Mouse (Mus musculus): Measurements from ENCODE around the gene Adamtsl5. TPM values are rescaled to one million over a fixed set of nuclear protein-coding genes. Genes with fewer than 3 reads are reported as not detected.

Gene Adamtsl5
- total and polyA plus RNA-seq, 2 experiments, result 0.28 to 1.6 TPM

- DNase-seq (ENCODE audit: extremely low read depth, low read depth, low spot score), result no peak
- H3K79me2 ChIP-seq (ENCODE audit: control insufficient read depth, insufficient read depth, low read length), result peaks cover 6% of the 10 kb centered on the region; the same call in 1 of the 2 replicates
- no peak overlapping the region for H3K4me3 ChIP-seq (ENCODE audit: insufficient read depth, low read depth, low read length)
- no peak overlapping the region for H3K27ac ChIP-seq (replicated peaks; ENCODE audit: insufficient read depth, low read depth, low read length)
- peaks cover 9% of the 10 kb centered on the region for H3K36me3 ChIP-seq (ENCODE audit: control insufficient read depth, insufficient read depth, low read length)
- no peak overlapping the region for H3K9ac ChIP-seq (ENCODE audit: low read depth, low read length)
- 83% methylated on average over 4 of the region's 4 CpGs for WGBS
- H3K4me1 ChIP-seq (ENCODE audit: control insufficient read depth, insufficient read depth, low read length), result peaks cover 4% of the 10 kb centered on the region; the same call in 1 of the 2 replicates
- no peak for TF ChIP-seq CTCF (IDR thresholded peaks at IDR 0.05; ENCODE audit: low read depth, low read length)
- TF ChIP-seq POLR2A (IDR thresholded peaks at IDR 0.05; ENCODE audit: extremely low read depth, insufficient read depth, low read length), result no peak
- H3K27me3 ChIP-seq (ENCODE audit: control insufficient read depth, insufficient read depth, low read length), result 0 out of 2 replicates have a peak, but pooled peaks cover 4% of the 10 kb centered on the region
Measured at GRCm38 (mm10) chr10:80294311-80294710, 53.9 kb downstream of the Adamtsl5 start.

- H3K4me3 ChIP-seq (ENCODE audit: insufficient read depth, low read depth, low read length), result peak overlapping the region; percentile 95
- H3K27ac ChIP-seq (replicated peaks; ENCODE audit: insufficient read depth, low read depth, low read length), result no peak overlapping the region
- peak overlapping the region; percentile 95 for H3K9ac ChIP-seq (ENCODE audit: low read depth, low read length)
- WGBS, result 36% methylated on average over 14 of the region's 14 CpGs
- H3K36me3 ChIP-seq (ENCODE audit: control insufficient read depth, insufficient read depth, low read length), result peaks cover 9% of the 10 kb centered on the region
- H3K79me2 ChIP-seq (ENCODE audit: control insufficient read depth, insufficient read depth, low read length), result peaks cover 6% of the 10 kb centered on the region; the same call in 1 of the 2 replicates
- peaks cover 4% of the 10 kb centered on the region; the same call in 1 of the 2 replicates for H3K4me1 ChIP-seq (ENCODE audit: control insufficient read depth, insufficient read depth, low read length)
- no peak for TF ChIP-seq CTCF (IDR thresholded peaks at IDR 0.05; ENCODE audit: low read depth, low read length)
- TF ChIP-seq POLR2A (IDR thresholded peaks at IDR 0.05; ENCODE audit: extremely low read depth, insufficient read depth, low read length), result no peak
- H3K27me3 ChIP-seq (ENCODE audit: control insufficient read depth, insufficient read depth, low read length), result no peaks in the 10 kb centered on the region
- no peak for DNase-seq (ENCODE audit: extremely low read depth, low read depth, low spot score)
Measured at GRCm38 (mm10) chr10:80293325-80293724, 54.9 kb downstream of the Adamtsl5 start.

- DNase-seq (ENCODE audit: extremely low read depth, low read depth, low spot score), result peak; percentile 80
- peaks cover 6% of the 10 kb centered on the region; the same call in 1 of the 2 replicates for H3K79me2 ChIP-seq (ENCODE audit: control insufficient read depth, insufficient read depth, low read length)
- H3K27ac ChIP-seq (replicated peaks; ENCODE audit: insufficient read depth, low read depth, low read length), result peak within 1 kb of the TSS; percentile 61
- peaks cover 4% of the 10 kb centered on the region; the same call in 1 of the 2 replicates for H3K4me1 ChIP-seq (ENCODE audit: control insufficient read depth, insufficient read depth, low read length)
- under 1% methylated on average over 72 of the region's 72 CpGs for WGBS
- peak within 1 kb of the TSS; percentile 95 for H3K4me3 ChIP-seq (ENCODE audit: insufficient read depth, low read depth, low read length)
- H3K27me3 ChIP-seq (ENCODE audit: control insufficient read depth, insufficient read depth, low read length), result no peaks in the 10 kb centered on the region
- TF ChIP-seq CTCF (IDR thresholded peaks at IDR 0.05; ENCODE audit: low read depth, low read length), result peak; percentile 79
- TF ChIP-seq POLR2A (IDR thresholded peaks at IDR 0.05; ENCODE audit: extremely low read depth, insufficient read depth, low read length), result peak; percentile 96
- peak within 1 kb of the TSS; percentile 95 for H3K9ac ChIP-seq (ENCODE audit: low read depth, low read length)
- H3K36me3 ChIP-seq (ENCODE audit: control insufficient read depth, insufficient read depth, low read length), result peaks cover 12% of the 10 kb centered on the region
Measured at GRCm38 (mm10) chr10:80292251-80293146, 55.7 kb downstream of the Adamtsl5 start, which contains the start of gene Rps15. Rps15 (plus strand) TSS chr10:80292453.

Other genes starting within 250 kb of the Adamtsl5 start
- gene Sbno2, start 242.8 kb downstream of the Adamtsl5 start, total RNA-seq (2014; rRNA removed), result 8.9 and 11.8 TPM in 2 replicates
- 19.2 and 25.9 TPM in 2 replicates for gene Sbno2, start 242.8 kb downstream of the Adamtsl5 start, polyA plus RNA-seq (2012; rRNA removed)
- 71.5 and 75.0 TPM in 2 replicates for gene Stk11, start 232.6 kb downstream of the Adamtsl5 start, total RNA-seq (2014; rRNA removed)
- 96.8 and 110 TPM in 2 replicates for gene Stk11, start 232.6 kb downstream of the Adamtsl5 start, polyA plus RNA-seq (2012; rRNA removed)
- gene Atp5d, start 209.8 kb downstream of the Adamtsl5 start, total RNA-seq (2014; rRNA removed), result 144 and 218 TPM in 2 replicates
- 1,387 and 1,558 TPM in 2 replicates for gene Atp5d, start 209.8 kb downstream of the Adamtsl5 start, polyA plus RNA-seq (2012; rRNA removed)
- gene Cbarp, start 207.6 kb downstream of the Adamtsl5 start, total RNA-seq (2014; rRNA removed), result 0.47 and 0.55 TPM in 2 replicates
- 1.2 TPM in 2 replicates for gene Cbarp, start 207.6 kb downstream of the Adamtsl5 start, polyA plus RNA-seq (2012; rRNA removed)
- 6.9 and 11.6 TPM in 2 replicates for gene Midn, start 200.1 kb downstream of the Adamtsl5 start, total RNA-seq (2014; rRNA removed)
- 27.4 and 38.8 TPM in 2 replicates for gene Midn, start 200.1 kb downstream of the Adamtsl5 start, polyA plus RNA-seq (2012; rRNA removed)
- 19.5 and 25.9 TPM in 2 replicates for gene Cirbp, start 182.4 kb downstream of the Adamtsl5 start, total RNA-seq (2014; rRNA removed)
- gene Cirbp, start 182.4 kb downstream of the Adamtsl5 start, polyA plus RNA-seq (2012; rRNA removed), result 31.8 and 37.0 TPM in 2 replicates
- 5.1 and 7.7 TPM in 2 replicates for gene 1600002K03Rik, start 175.5 kb downstream of the Adamtsl5 start, total RNA-seq (2014; rRNA removed)
- 10.0 and 10.4 TPM in 2 replicates for gene 1600002K03Rik, start 175.5 kb downstream of the Adamtsl5 start, polyA plus RNA-seq (2012; rRNA removed)
- under 0.01 and 0.07 TPM in 2 replicates for gene Efna2, start 168.9 kb downstream of the Adamtsl5 start, total RNA-seq (2014; rRNA removed)
- gene Efna2, start 168.9 kb downstream of the Adamtsl5 start, polyA plus RNA-seq (2012; rRNA removed), result 0.26 TPM in 2 replicates
- 7.1 and 8.7 TPM in 2 replicates for gene Mum1, start 122.0 kb downstream of the Adamtsl5 start, total RNA-seq (2014; rRNA removed)
- gene Mum1, start 122.0 kb downstream of the Adamtsl5 start, polyA plus RNA-seq (2012; rRNA removed), result 8.4 and 10.1 TPM in 2 replicates
- gene Ndufs7, start 99.3 kb downstream of the Adamtsl5 start, total RNA-seq (2014; rRNA removed), result 165 and 186 TPM in 2 replicates
- gene Ndufs7, start 99.3 kb downstream of the Adamtsl5 start, polyA plus RNA-seq (2012; rRNA removed), result 551 and 560 TPM in 2 replicates
- gene Gamt, start 87.4 kb downstream of the Adamtsl5 start, total RNA-seq (2014; rRNA removed), result 241 and 277 TPM in 2 replicates
- 670 and 715 TPM in 2 replicates for gene Gamt, start 87.4 kb downstream of the Adamtsl5 start, polyA plus RNA-seq (2012; rRNA removed)
- 38.0 and 39.9 TPM in 2 replicates for gene Dazap1, start 86.9 kb downstream of the Adamtsl5 start, total RNA-seq (2014; rRNA removed)
- gene Dazap1, start 86.9 kb downstream of the Adamtsl5 start, polyA plus RNA-seq (2012; rRNA removed), result 39.9 and 43.5 TPM in 2 replicates
- 510 and 571 TPM in 2 replicates for gene Rps15, start 56.0 kb downstream of the Adamtsl5 start, total RNA-seq (2014; rRNA removed)
- gene Rps15, start 56.0 kb downstream of the Adamtsl5 start, polyA plus RNA-seq (2012; rRNA removed), result 686 and 1,012 TPM in 2 replicates
- 0.09 and 0.20 TPM in 2 replicates for gene Apc2, start 52.4 kb downstream of the Adamtsl5 start, total RNA-seq (2014; rRNA removed)
- gene Apc2, start 52.4 kb downstream of the Adamtsl5 start, polyA plus RNA-seq (2012; rRNA removed), result 0.19 and 0.20 TPM in 2 replicates
- gene 2310011J03Rik, start 27.9 kb downstream of the Adamtsl5 start, total RNA-seq (2014; rRNA removed), result 10.4 and 12.4 TPM in 2 replicates
- gene 2310011J03Rik, start 27.9 kb downstream of the Adamtsl5 start, polyA plus RNA-seq (2012; rRNA removed), result 25.4 and 25.5 TPM in 2 replicates
- 8.8 and 12.5 TPM in 2 replicates for gene Pcsk4, start 18.9 kb downstream of the Adamtsl5 start, total RNA-seq (2014; rRNA removed)
- gene Pcsk4, start 18.9 kb downstream of the Adamtsl5 start, polyA plus RNA-seq (2012; rRNA removed), result 19.2 and 21.8 TPM in 2 replicates
- 112 and 185 TPM in 2 replicates for gene Reep6, start 18.5 kb downstream of the Adamtsl5 start, total RNA-seq (2014; rRNA removed)
- 384 and 617 TPM in 2 replicates for gene Reep6, start 18.5 kb downstream of the Adamtsl5 start, polyA plus RNA-seq (2012; rRNA removed)
- gene Plk5, start 8.0 kb upstream of the Adamtsl5 start, total RNA-seq (2014; rRNA removed), result 0.60 and 1.4 TPM in 2 replicates
- 3.5 and 6.6 TPM in 2 replicates for gene Plk5, start 8.0 kb upstream of the Adamtsl5 start, polyA plus RNA-seq (2012; rRNA removed)
- gene Mex3d, start 39.2 kb upstream of the Adamtsl5 start, total RNA-seq (2014; rRNA removed), result 1.0 and 2.6 TPM in 2 replicates
- 2.1 and 2.4 TPM in 2 replicates for gene Mex3d, start 39.2 kb upstream of the Adamtsl5 start, polyA plus RNA-seq (2012; rRNA removed)
- 21.1 and 32.8 TPM in 2 replicates for gene Mbd3, start 51.1 kb upstream of the Adamtsl5 start, total RNA-seq (2014; rRNA removed)
- gene Mbd3, start 51.1 kb upstream of the Adamtsl5 start, polyA plus RNA-seq (2012; rRNA removed), result 73.5 and 76.7 TPM in 2 replicates
- 1,362 and 1,401 TPM in 2 replicates for gene Uqcr11, start 58.4 kb upstream of the Adamtsl5 start, total RNA-seq (2014; rRNA removed)
- gene Uqcr11, start 58.4 kb upstream of the Adamtsl5 start, polyA plus RNA-seq (2012; rRNA removed), result 2,210 and 2,521 TPM in 2 replicates
- 6.4 and 9.9 TPM in 2 replicates for gene Tcf3, start 85.2 kb upstream of the Adamtsl5 start, total RNA-seq (2014; rRNA removed)
- 19.6 and 20.2 TPM in 2 replicates for gene Tcf3, start 85.2 kb upstream of the Adamtsl5 start, polyA plus RNA-seq (2012; rRNA removed)
- not detected in 2 replicates for gene Onecut3, start 146.4 kb upstream of the Adamtsl5 start, total RNA-seq (2014; rRNA removed)
- gene Onecut3, start 146.4 kb upstream of the Adamtsl5 start, polyA plus RNA-seq (2012; rRNA removed), result not detected in 2 replicates
- not detected in 2 replicates for gene Atp8b3, start 190.7 kb upstream of the Adamtsl5 start, total RNA-seq (2014; rRNA removed)
- gene Atp8b3, start 190.7 kb upstream of the Adamtsl5 start, polyA plus RNA-seq (2012; rRNA removed), result 0.04 TPM in 1 of 2 replicates, not detected in the other
- gene Rexo1, start 213.1 kb upstream of the Adamtsl5 start, total RNA-seq (2014; rRNA removed), result 4.4 and 5.5 TPM in 2 replicates
- 28.1 and 36.8 TPM in 2 replicates for gene Rexo1, start 213.1 kb upstream of the Adamtsl5 start, polyA plus RNA-seq (2012; rRNA removed)
- 0.74 and 1.3 TPM in 2 replicates for gene Klf16, start 228.9 kb upstream of the Adamtsl5 start, total RNA-seq (2014; rRNA removed)
- 4.2 and 5.5 TPM in 2 replicates for gene Klf16, start 228.9 kb upstream of the Adamtsl5 start, polyA plus RNA-seq (2012; rRNA removed)
- 45.7 and 59.3 TPM in 2 replicates for gene Abhd17a, start 241.9 kb upstream of the Adamtsl5 start, total RNA-seq (2014; rRNA removed)
- gene Abhd17a, start 241.9 kb upstream of the Adamtsl5 start, polyA plus RNA-seq (2012; rRNA removed), result 194 and 205 TPM in 2 replicates